Mouse (Mus musculus) midbrain, embryonic 16.5 days (tissue): ENCODE measurements around the gene Rgs6. TPM values are rescaled to one million over a fixed set of nuclear protein-coding genes. Genes with fewer than 3 reads are reported as not detected.

Source experiments
- ATAC-seq: fragments of 200-750 bp; cut with Nextera tagmentation; 2 replicates; pipeline ENCODE4 v1.8.0; 2017; ENCODE audit warnings: moderate TSS enrichment
- H3K27ac ChIP-seq: fragments of 300-500 bp; sonication (generic); 2 replicates; pipeline ENCODE4 v1.5.1; 2014; ENCODE audit warnings: mild to moderate bottlenecking, low read length, mixed read lengths
- H3K27me3 ChIP-seq: fragments of 300-500 bp; sonication (generic); 2 replicates; pipeline ENCODE4 v1.6.1; 2014; ENCODE audit warnings: low read depth, low read length, mixed read lengths; ENCODE audit not compliant: control insufficient read depth, insufficient read depth
- H3K36me3 ChIP-seq: fragments of 300-500 bp; sonication (generic); 2 replicates; pipeline ENCODE4 v1.6.1; 2014; ENCODE audit warnings: mild to moderate bottlenecking, low read length, moderate library complexity, mixed read lengths; ENCODE audit not compliant: control insufficient read depth, insufficient read depth
- H3K4me1 ChIP-seq: fragments of 300-500 bp; sonication (generic); 2 replicates; pipeline ENCODE4 v1.6.1; 2014; ENCODE audit warnings: mild to moderate bottlenecking, low read length, mixed read lengths; ENCODE audit not compliant: control insufficient read depth, insufficient read depth
- H3K4me2 ChIP-seq: fragments of 300-500 bp; sonication (generic); 2 replicates; pipeline ENCODE4 v1.6.1; 2014; ENCODE audit warnings: mild to moderate bottlenecking, low read length, mixed read lengths
- H3K4me3 ChIP-seq: fragments of 300-500 bp; sonication (generic); 2 replicates; pipeline ENCODE4 v1.5.1; 2014; ENCODE audit warnings: low read depth, mild to moderate bottlenecking, low read length, moderate library complexity, mixed read lengths
- H3K9ac ChIP-seq: fragments of 300-500 bp; sonication (generic); 2 replicates; pipeline ENCODE4 v1.6.1; 2014; ENCODE audit warnings: low read depth, low read length, mixed read lengths
- H3K9me3 ChIP-seq: fragments of 300-500 bp; sonication (generic); replicated peaks from 2 replicates; pipeline ENCODE4 v1.6.1; 2014; ENCODE audit warnings: mild to moderate bottlenecking, low read length, mixed read lengths; ENCODE audit not compliant: control insufficient read depth, poor library complexity, severe bottlenecking
- WGBS: fragments of 180-500 bp; shearing (Covaris S2); extraction: QIAGEN DNeasy Blood & Tissue Kit; methylation state at CpG from one replicate; pipeline ENCODE4 v1.1.7; 2014; 5-methylcytosine and 5-hydroxymethylcytosine counted together
- polyA plus RNA-seq: library from polyadenylated mRNA; unstranded; fragments of >200 nt; fragmentation: Nextera tagmentation; extraction: Ambion mirVana; gene quantifications from 2 replicates; pipeline ENCODE4 v1.2.1, GENCODE M21; 2015

Gene Rgs6
- polyA plus RNA-seq, 1 experiment from 2014 or later = 17.9 TPM

DNA sequence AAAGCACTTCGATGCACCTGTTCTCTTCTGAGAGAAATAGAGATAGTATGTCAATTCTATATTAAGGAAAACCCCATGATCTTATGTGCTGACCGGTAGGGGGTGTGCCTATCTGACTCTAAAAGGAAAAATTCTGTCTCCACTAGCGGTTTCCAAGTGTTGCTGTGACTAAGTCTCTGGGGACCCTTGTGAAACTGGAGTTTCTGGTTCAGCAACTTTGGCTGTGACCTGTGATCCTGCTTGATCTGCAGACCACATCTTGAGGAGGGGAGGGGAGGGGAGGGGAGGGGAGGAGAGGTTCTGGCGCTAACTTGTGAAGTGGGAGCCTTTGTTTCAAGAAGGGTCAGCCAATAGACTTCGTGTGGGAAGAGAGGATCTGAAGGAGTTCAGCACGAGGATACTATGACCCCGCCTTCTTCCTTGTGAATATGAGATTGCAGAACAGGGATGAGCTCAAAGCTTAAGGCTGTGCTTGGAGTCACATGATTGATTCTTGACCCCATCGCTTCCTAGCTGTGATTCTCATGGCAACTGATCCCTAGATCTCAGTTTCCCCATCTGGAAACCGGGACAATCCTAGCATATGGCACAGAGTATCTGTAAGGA is 517.5 kb downstream of the Rgs6 start:
- Histone ChIP-seq H3K9me3 (no peaks in the 10 kb centered on the region), H3K36me3 (no peaks in the 10 kb centered on the region), H3K27me3 (no peaks in the 10 kb centered on the region), H3K4me3 (no peak overlapping the region), H3K27ac (no peak overlapping the region), H3K9ac (no peak overlapping the region), H3K4me2 (no peak overlapping the region), H3K4me1 (peaks cover 7% of the 10 kb centered on the region)
- no peak for ATAC-seq
- WGBS = 65% methylated on average over 9 of the region's 9 CpGs

DNA sequence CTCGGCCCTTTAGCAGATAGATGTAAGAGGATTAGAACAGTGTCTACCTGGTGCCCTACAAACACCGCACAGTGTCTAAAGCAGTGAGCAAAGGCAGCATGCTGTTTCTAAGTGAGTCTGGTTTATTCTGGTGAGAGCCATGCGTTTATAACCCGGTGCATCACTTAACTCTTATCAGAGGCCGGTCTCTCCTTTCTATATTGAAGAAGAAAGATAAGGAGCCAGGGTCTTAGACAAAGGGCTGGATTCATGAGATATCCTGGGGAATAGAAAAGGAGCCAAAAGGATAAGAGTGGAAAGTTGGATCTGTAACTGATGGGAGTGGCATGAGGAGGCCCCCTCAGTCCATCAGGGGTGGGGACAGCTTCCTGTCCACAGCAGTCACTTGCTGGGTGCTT is 518.0 kb downstream of the Rgs6 start:
- H3K4me2 ChIP-seq = no peak overlapping the region
- ATAC-seq = no peak
- no peak overlapping the region for H3K4me3 ChIP-seq
- H3K4me1 ChIP-seq = peaks cover 9% of the 10 kb centered on the region
- H3K27me3 ChIP-seq = no peaks in the 10 kb centered on the region
- 82% methylated on average over 5 of the region's 5 CpGs for WGBS
- H3K9ac ChIP-seq = no peak overlapping the region
- H3K27ac ChIP-seq = no peak overlapping the region
- H3K9me3 ChIP-seq = no peaks in the 10 kb centered on the region
- no peaks in the 10 kb centered on the region for H3K36me3 ChIP-seq

DNA sequence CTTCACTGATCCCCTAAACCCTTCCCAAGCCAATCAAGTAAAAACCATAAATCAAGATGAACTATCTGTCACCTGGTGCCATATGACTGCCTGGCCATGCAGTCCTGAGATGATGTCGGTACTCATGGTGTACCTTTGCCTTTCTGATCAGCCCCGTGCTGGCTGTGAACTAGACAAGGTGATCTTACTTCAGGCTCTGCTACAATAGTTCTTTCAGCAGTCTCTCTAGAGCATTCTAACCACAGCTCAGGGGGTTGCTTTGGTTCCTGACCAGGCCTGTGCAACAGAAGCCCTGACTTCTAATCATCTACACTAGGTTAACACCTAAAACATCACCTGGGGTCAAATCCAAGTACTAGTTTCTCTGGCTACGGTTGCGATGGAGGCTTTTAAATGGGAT is 521.4 kb downstream of the Rgs6 start:
- no peak overlapping the region for H3K4me3 ChIP-seq
- H3K36me3 ChIP-seq = no peaks in the 10 kb centered on the region
- ATAC-seq = no peak
- H3K9ac ChIP-seq = no peak overlapping the region
- no peaks in the 10 kb centered on the region for H3K9me3 ChIP-seq
- no peaks in the 10 kb centered on the region for H3K27me3 ChIP-seq
- 89% methylated on average over 4 of the region's 4 CpGs for WGBS
- peaks cover 12% of the 10 kb centered on the region for H3K4me1 ChIP-seq
- no peak overlapping the region for H3K4me2 ChIP-seq
- no peak overlapping the region for H3K27ac ChIP-seq

DNA sequence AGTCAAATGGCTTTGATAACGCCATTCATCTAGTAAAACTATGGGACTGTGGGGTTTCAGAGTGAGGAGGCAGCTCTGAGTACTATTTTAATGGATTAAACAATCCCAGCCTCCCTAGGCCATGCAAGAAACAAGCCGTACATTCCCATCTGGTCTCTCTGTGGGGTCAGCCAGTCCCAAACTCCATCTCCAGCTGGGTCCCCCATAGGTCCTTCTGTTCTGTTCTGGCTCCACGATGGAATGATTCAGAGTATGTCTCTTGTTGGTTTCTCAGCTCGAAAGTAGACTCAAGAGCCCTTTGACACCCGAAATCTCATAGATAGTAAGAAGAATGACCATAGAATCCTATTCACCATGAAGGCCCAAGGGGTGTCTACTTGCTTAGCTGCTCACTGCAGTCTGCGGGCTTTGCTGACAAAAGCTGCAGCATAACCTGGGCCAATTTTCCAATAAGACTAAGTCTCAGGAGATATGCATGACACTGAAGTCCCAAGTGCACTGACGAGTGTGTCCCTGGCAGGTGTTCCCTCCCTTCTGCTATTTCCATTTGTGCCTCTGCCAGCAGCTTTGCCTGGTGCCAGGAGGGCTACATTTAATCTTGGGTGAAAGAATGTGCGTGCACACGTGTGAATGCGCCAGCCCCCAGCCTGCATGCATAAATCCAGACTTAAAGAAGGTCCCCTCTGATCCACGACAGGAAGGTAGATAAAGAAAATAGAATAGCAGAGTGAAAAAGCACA is 522.0 kb downstream of the Rgs6 start:
- WGBS = 55% methylated on average over 11 of the region's 11 CpGs
- no peaks in the 10 kb centered on the region for H3K27me3 ChIP-seq
- H3K9me3 ChIP-seq = no peaks in the 10 kb centered on the region
- H3K27ac ChIP-seq = peak overlapping the region; percentile 31; the same call in 1 of the 2 replicates
- H3K4me2 ChIP-seq = no peak overlapping the region
- no peak overlapping the region for H3K4me3 ChIP-seq
- ATAC-seq = peak; percentile 33; the same call in 1 of the 2 replicates
- no peaks in the 10 kb centered on the region for H3K36me3 ChIP-seq
- no peak overlapping the region for H3K9ac ChIP-seq
- H3K4me1 ChIP-seq = peaks cover 12% of the 10 kb centered on the region

DNA sequence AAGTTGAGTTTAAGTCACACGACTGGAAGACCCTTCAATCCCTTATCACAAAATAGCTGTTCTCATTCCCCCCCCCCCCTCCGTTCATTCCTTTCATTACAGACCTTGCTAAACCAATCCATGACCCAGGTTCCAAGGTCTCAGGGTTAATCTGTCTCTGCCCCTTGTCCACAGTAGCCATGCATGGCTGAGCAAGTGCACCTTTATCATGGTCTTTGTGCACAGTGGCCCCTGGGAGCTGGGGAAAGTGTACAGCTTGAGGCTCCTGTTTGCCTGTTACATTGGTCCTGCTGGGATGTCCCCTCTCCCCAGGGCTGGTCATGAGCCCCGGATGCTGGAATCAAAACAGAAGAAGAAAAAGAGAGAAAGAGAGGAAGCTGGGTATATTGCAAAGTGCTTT is 522.6 kb downstream of the Rgs6 start:
- no peak overlapping the region for H3K27ac ChIP-seq
- H3K27me3 ChIP-seq = no peaks in the 10 kb centered on the region
- 26% methylated on average over 3 of the region's 3 CpGs for WGBS
- H3K4me3 ChIP-seq = no peak overlapping the region
- H3K4me1 ChIP-seq = peaks cover 12% of the 10 kb centered on the region
- ATAC-seq = no peak
- no peak overlapping the region for H3K4me2 ChIP-seq
- H3K9me3 ChIP-seq = no peaks in the 10 kb centered on the region
- H3K9ac ChIP-seq = no peak overlapping the region
- H3K36me3 ChIP-seq = no peaks in the 10 kb centered on the region

DNA sequence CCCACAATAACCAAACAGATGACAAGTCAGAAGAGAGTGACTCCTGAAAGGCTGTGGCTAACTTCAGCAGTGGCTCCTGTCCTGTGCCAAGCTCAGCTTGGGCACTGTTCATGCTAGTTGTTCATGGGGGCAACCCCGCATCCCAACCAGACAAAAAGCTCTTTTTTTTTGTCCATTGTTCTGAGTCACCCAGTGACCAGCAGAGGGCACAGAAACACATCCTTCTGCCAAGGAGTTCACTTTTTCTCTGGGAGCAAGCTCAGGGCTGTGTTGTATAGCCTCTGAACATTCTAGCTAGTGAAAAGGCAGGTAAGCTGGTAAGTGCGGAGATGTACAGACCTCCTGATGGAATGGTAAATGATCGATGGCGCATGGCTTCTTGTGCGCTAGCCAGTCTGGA is 524.2 kb downstream of the Rgs6 start:
- Histone ChIP-seq H3K4me3 (no peak overlapping the region), H3K9ac (no peak overlapping the region), H3K27me3 (no peaks in the 10 kb centered on the region), H3K4me1 (peaks cover 12% of the 10 kb centered on the region), H3K27ac (no peak overlapping the region), H3K9me3 (no peaks in the 10 kb centered on the region), H3K4me2 (no peak overlapping the region), H3K36me3 (no peaks in the 10 kb centered on the region)
- 83% methylated on average over 5 of the region's 5 CpGs for WGBS
- ATAC-seq = no peak

DNA sequence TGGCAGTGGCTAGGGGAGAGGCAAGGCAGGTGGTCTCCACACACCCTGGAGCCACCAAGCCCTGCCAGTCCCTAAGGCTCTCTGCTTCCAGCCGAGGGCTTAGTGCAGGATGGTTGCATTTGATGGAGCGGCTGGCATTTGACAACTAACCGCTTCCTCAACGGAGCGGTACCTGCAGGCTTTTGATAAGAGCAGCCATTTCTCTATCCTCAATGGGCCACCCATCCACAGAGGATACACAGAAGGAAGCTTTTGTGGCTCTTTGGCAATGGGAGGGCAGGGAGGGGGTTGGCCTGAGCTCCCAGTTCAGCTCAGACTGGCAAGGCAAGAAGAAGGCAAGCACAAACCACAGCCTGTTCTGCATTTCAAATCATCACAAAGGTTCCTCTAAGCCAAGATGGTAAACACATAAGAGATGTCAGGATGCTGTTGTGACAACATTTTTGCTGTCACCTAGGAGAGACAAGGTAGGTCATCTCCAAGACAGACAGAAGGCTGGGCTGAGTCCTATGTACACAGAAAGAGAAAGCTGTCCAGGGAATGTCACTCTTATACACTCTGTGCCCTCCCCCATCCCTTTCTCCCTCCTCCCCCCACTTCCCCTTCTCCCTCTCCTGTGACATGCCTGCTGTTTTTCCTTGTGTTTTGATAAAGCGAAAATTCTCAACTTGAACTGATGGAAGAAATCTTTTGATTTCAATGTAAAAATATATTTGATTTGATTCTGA is 525.0 kb downstream of the Rgs6 start:
- H3K27ac ChIP-seq = peak overlapping the region; percentile 35; the same call in 1 of the 2 replicates
- H3K9me3 ChIP-seq = no peaks in the 10 kb centered on the region
- no peak overlapping the region for H3K4me3 ChIP-seq
- H3K9ac ChIP-seq = no peak overlapping the region
- 53% methylated on average over 6 of the region's 6 CpGs for WGBS
- peaks cover 12% of the 10 kb centered on the region for H3K4me1 ChIP-seq
- H3K36me3 ChIP-seq = no peaks in the 10 kb centered on the region
- no peaks in the 10 kb centered on the region for H3K27me3 ChIP-seq
- no peak for ATAC-seq
- no peak overlapping the region for H3K4me2 ChIP-seq

DNA sequence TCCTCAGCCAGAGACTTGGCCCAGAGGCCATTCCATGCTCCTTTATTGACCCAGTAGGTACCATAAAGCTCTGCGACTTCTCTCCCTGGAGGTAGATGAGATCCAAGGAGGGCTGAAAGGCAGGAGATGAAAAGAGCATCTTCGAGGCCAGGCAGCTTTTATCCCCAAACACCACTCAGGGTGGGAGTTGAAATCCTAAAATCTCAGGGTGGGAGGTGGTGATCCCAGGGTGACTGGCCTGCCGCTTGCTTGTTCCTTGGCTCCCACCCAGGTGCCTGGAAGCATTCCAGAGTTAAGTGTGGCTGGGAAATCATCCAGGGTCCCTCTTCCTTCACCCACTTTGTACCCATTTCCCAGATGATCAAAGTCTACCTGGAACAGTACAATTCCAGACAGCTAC is 525.9 kb downstream of the Rgs6 start:
- H3K36me3 ChIP-seq = no peaks in the 10 kb centered on the region
- no peak overlapping the region for H3K9ac ChIP-seq
- H3K27ac ChIP-seq = no peak overlapping the region; the same call in 1 of the 2 replicates
- WGBS = 57% methylated on average over 3 of the region's 3 CpGs
- H3K4me3 ChIP-seq = no peak overlapping the region
- no peak for ATAC-seq
- H3K4me2 ChIP-seq = no peak overlapping the region
- no peaks in the 10 kb centered on the region for H3K27me3 ChIP-seq
- H3K4me1 ChIP-seq = peaks cover 12% of the 10 kb centered on the region
- no peaks in the 10 kb centered on the region for H3K9me3 ChIP-seq
